ENCODE assay signal across 21 mouse cellular contexts in the genomic region with DNA sequence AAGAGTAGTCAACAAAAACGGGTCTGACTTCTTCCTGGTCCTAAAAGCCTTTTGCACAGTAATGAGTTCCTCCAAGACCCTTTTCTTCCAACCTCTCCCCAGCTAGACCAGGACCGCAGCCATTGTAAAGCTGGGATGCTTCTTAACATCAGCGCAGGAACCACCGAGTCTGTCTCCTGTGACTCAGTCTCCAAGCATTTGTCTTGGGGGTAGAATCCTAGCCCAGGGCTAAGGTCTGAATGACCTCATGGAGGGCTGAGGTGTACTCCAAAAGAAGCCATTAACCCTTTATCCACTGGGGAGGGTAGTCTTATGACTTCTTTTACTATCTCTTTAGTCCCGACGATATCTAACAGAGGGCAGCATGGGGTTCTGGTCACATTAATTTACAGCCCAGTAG. TPM values are rescaled to one million over a fixed set of nuclear protein-coding genes. Genes with fewer than 3 reads are reported as not detected.
"Had no signal": no experiment of that assay in that cellular context is flagged by ENCODE, and none has a peak within 500 bp of the region (broad histone marks: within the 10 kb centered on the region; RNA-seq: fewer than 3 reads in every experiment).

No protein-coding gene starts in this region.

- H3K36me3 ChIP-seq: liver, embryonic 13.5 days; neural tube, embryonic 12.5 days; neural tube, embryonic 15.5 days; stomach, embryonic 15.5 days had no signal

- H3K4me1 ChIP-seq: liver, embryonic 13.5 days; stomach, embryonic 15.5 days had no signal

- H3K27me3 ChIP-seq: liver, embryonic 13.5 days; neural tube, embryonic 12.5 days; stomach, embryonic 15.5 days had no signal

- H3K9ac ChIP-seq: liver, embryonic 13.5 days; neural tube, embryonic 12.5 days; neural tube, embryonic 15.5 days; stomach, embryonic 15.5 days had no signal

- DNase-seq: kidney, postnatal 25 days; layer of hippocampus, postnatal 36 days; liver, embryonic 13.5 days; lung, adult 2 months; lung, postnatal 14 days; lung, postnatal 4 days; midbrain, embryonic 14.5 days; right cerebral cortex, adult 18-20 months; right cerebral cortex, postnatal 14 days; spleen, adult 18-20 months; thymus, postnatal 25 days had no signal

- H3K4me3 ChIP-seq: layer of hippocampus, adult 2 months; left cerebral cortex, adult 2 months; liver, embryonic 13.5 days; neural tube, embryonic 12.5 days; neural tube, embryonic 15.5 days; stomach, embryonic 15.5 days had no signal

- H3K27ac ChIP-seq: kidney, postnatal 0 days; layer of hippocampus, adult 2 months; left cerebral cortex, adult 2 months; liver, embryonic 13.5 days; neural tube, embryonic 12.5 days; neural tube, embryonic 15.5 days; stomach, embryonic 15.5 days had no signal

- H3K4me2 ChIP-seq: liver, embryonic 13.5 days; midbrain, embryonic 11.5 days; neural tube, embryonic 15.5 days; stomach, embryonic 15.5 days had no signal

- H3K9me3 ChIP-seq: liver, embryonic 13.5 days; neural tube, embryonic 12.5 days; neural tube, embryonic 15.5 days; stomach, embryonic 15.5 days had no signal

RNA-seq across cellular contexts. Expression of gene Msx2, which starts 29.5 kb away (rescaled TPM):
- polyA plus RNA-seq: large intestine, adult 2 months; liver, adult 2 months; liver, embryonic 16.5 days; lung, adult 2 months had no signal
